Mouse (Mus musculus): ENCODE measurements around the gene Rhno1. TPM values are rescaled to one million over a fixed set of nuclear protein-coding genes. Genes with fewer than 3 reads are reported as not detected.

The Rhno1 gene
- polyA plus RNA-seq, 1 experiment = 122 TPM

GRCm38 (mm10) chr6:128375192-128375591, 12.5 kb upstream of the Rhno1 start, which contains the start of the genes Tex52 and Gm44596:
Gene Tex52, plus strand, starts transcription at chr6:128375456.
Gene Gm44596, plus strand, starts transcription at chr6:128375503.
- no peak for TF ChIP-seq GATA1 (IDR thresholded peaks at IDR 0.05; ENCODE audit: low read length)

GRCm38 (mm10) chr6:128370040-128370439, 7.3 kb upstream of the Rhno1 start:
- TF ChIP-seq GATA1 (IDR thresholded peaks at IDR 0.05; ENCODE audit: low read length) = no peak

GRCm38 (mm10) chr6:128366466-128366865, 3.8 kb upstream of the Rhno1 start:
- TF ChIP-seq GATA1 (IDR thresholded peaks at IDR 0.05; ENCODE audit: low read length) = no peak

GRCm38 (mm10) chr6:128364721-128365120, 2.0 kb upstream of the Rhno1 start:
- TF ChIP-seq GATA1 (IDR thresholded peaks at IDR 0.05; ENCODE audit: low read length) = no peak

- TF ChIP-seq GATA1 (IDR thresholded peaks at IDR 0.05; ENCODE audit: low read length) = no peak
Observed at GRCm38 (mm10) chr6:128363007-128363825, 505 bp upstream of the Rhno1 start.

- no peak for TF ChIP-seq GATA1 (IDR thresholded peaks at IDR 0.05; ENCODE audit: low read length)
Observed at GRCm38 (mm10) chr6:128361901-128362300, 810 bp downstream of the Rhno1 start.

- TF ChIP-seq GATA1 (IDR thresholded peaks at IDR 0.05; ENCODE audit: low read length) = no peak
Observed at GRCm38 (mm10) chr6:128358999-128359398, 3.7 kb downstream of the Rhno1 start.

GRCm38 (mm10) chr6:128355726-128356416, 6.8 kb downstream of the Rhno1 start, which contains the start of gene Tulp3:
Gene Tulp3, minus strand, starts transcription at chr6:128355851.
- no peak for TF ChIP-seq GATA1 (IDR thresholded peaks at IDR 0.05; ENCODE audit: low read length)

GRCm38 (mm10) chr6:128355201-128355681, 7.5 kb downstream of the Rhno1 start:
- TF ChIP-seq GATA1 (IDR thresholded peaks at IDR 0.05; ENCODE audit: low read length) = no peak

GRCm38 (mm10) chr6:128354140-128354539, 8.6 kb downstream of the Rhno1 start:
- no peak for TF ChIP-seq GATA1 (IDR thresholded peaks at IDR 0.05; ENCODE audit: low read length)

GRCm38 (mm10) chr6:128349711-128350110, 13.0 kb downstream of the Rhno1 start:
- no peak for TF ChIP-seq GATA1 (IDR thresholded peaks at IDR 0.05; ENCODE audit: low read length)

- TF ChIP-seq GATA1 (IDR thresholded peaks at IDR 0.05; ENCODE audit: low read length) = no peak
Observed at GRCm38 (mm10) chr6:128346782-128347181, 15.9 kb downstream of the Rhno1 start.

GRCm38 (mm10) chr6:128345623-128346022, 17.1 kb downstream of the Rhno1 start:
- TF ChIP-seq GATA1 (IDR thresholded peaks at IDR 0.05; ENCODE audit: low read length) = no peak

GRCm38 (mm10) chr6:128341956-128342723, 20.6 kb downstream of the Rhno1 start:
- no peak for TF ChIP-seq GATA1 (IDR thresholded peaks at IDR 0.05; ENCODE audit: low read length)

- no peak for TF ChIP-seq GATA1 (IDR thresholded peaks at IDR 0.05; ENCODE audit: low read length)
Observed at GRCm38 (mm10) chr6:128338876-128339275, 23.8 kb downstream of the Rhno1 start.

- no peak for TF ChIP-seq GATA1 (IDR thresholded peaks at IDR 0.05; ENCODE audit: low read length)
Observed at GRCm38 (mm10) chr6:128337467-128337866, 25.2 kb downstream of the Rhno1 start.

Data from G1E-ER4 (cell line).